Mouse (Mus musculus) lung, postnatal 0 days (tissue): ENCODE results near the gene Foxj2. TPM values are rescaled to one million over a fixed set of nuclear protein-coding genes. Genes with fewer than 3 reads are reported as not detected.

Source experiments
- ATAC-seq: fragments of 200-750 bp; cut with Nextera tagmentation; 2 replicates; pipeline ENCODE4 v1.8.0; 2017; ENCODE audit warnings: moderate library complexity
- DNase-seq: peaks from one replicate; pipeline ENCODE4 v3.0.0-alpha.2; 2016; ENCODE audit warnings: low spot score
- H3K27ac ChIP-seq: fragments of 300-500 bp; sonication (generic); 2 replicates; pipeline ENCODE4 v1.5.1; 2014; ENCODE audit warnings: antibody characterized with exemption, mild to moderate bottlenecking, low read length, mixed read lengths
- H3K27me3 ChIP-seq: fragments of 300-500 bp; sonication (generic); replicated peaks from 2 replicates; pipeline ENCODE4 v1.6.1; 2014; ENCODE audit warnings: low read length, mixed read lengths; ENCODE audit not compliant: insufficient read depth
- H3K36me3 ChIP-seq: fragments of 300-500 bp; sonication (generic); 2 replicates; pipeline ENCODE4 v1.6.1; 2014; ENCODE audit warnings: low read length, mixed read lengths; ENCODE audit not compliant: insufficient read depth
- H3K4me1 ChIP-seq: fragments of 300-500 bp; sonication (generic); 2 replicates; pipeline ENCODE4 v1.6.1; 2014; ENCODE audit warnings: antibody characterized with exemption, low read depth, low read length, mixed read lengths; ENCODE audit not compliant: insufficient read depth
- H3K4me2 ChIP-seq: fragments of 300-500 bp; sonication (generic); replicated peaks from 2 replicates; pipeline ENCODE4 v1.6.1; 2014; ENCODE audit warnings: low read depth, mild to moderate bottlenecking, low read length, moderate library complexity, mixed read lengths
- H3K4me3 ChIP-seq: fragments of 300-500 bp; sonication (generic); 2 replicates; pipeline ENCODE4 v1.5.1; 2014; ENCODE audit warnings: low read depth, low read length
- H3K9ac ChIP-seq: fragments of 300-500 bp; sonication (generic); replicated peaks from 2 replicates; pipeline ENCODE4 v1.6.1; 2014; ENCODE audit warnings: low read depth, mild to moderate bottlenecking
- H3K9me3 ChIP-seq: fragments of 300-500 bp; sonication (generic); 2 replicates; pipeline ENCODE4 v1.6.1; 2016; ENCODE audit warnings: low read length, mixed read lengths
- CTCF ChIP-seq: IDR thresholded peaks from 2 replicates; pipeline ENCODE4 v1.5.1; 2016; ENCODE audit warnings: antibody characterized with exemption, mild to moderate bottlenecking
- EP300 ChIP-seq: IDR thresholded peaks from 2 replicates; pipeline ENCODE4 v1.6.1; 2016; ENCODE audit warnings: antibody characterized with exemption, mild to moderate bottlenecking, control low read depth
- WGBS: fragments of 180-500 bp; shearing (Covaris S2); extraction: QIAGEN DNeasy Blood & Tissue Kit; methylation state at CpG from one replicate; pipeline ENCODE4 v1.1.7; 2014; 5-methylcytosine and 5-hydroxymethylcytosine counted together
- polyA plus RNA-seq: library from polyadenylated mRNA; unstranded; fragments of >200 nt; fragmentation: Nextera tagmentation; extraction: Ambion mirVana; gene quantifications from 2 replicates; pipeline ENCODE4 v1.2.1, GENCODE M21; 2015

Gene Foxj2
- 5.5 and 6.1 TPM in 2 replicates for polyA plus RNA-seq

- Histone ChIP-seq H3K27me3 (no peaks in the 10 kb centered on the region), H3K4me3 (peak within 1 kb of the TSS; percentile 88), H3K27ac (peak within 1 kb of the TSS; percentile 90), H3K36me3 (no peaks in the 10 kb centered on the region), H3K9ac (peak within 1 kb of the TSS; percentile 95), H3K9me3 (no peaks in the 10 kb centered on the region), H3K4me1 (peaks cover 20% of the 10 kb centered on the region), H3K4me2 (peak within 1 kb of the TSS; percentile 92)
- DNase-seq = peak; percentile 85
- ATAC-seq = peak; percentile 96
- 2% methylated on average over 43 of the region's 61 CpGs for WGBS
- no peak for TF ChIP-seq CTCF
- no peak for TF ChIP-seq EP300
Observed at GRCm38 (mm10) chr6:122819306-122820070, at the start of gene Foxj2. Foxj2 (plus strand) TSS chr6:122819914.

DNA sequence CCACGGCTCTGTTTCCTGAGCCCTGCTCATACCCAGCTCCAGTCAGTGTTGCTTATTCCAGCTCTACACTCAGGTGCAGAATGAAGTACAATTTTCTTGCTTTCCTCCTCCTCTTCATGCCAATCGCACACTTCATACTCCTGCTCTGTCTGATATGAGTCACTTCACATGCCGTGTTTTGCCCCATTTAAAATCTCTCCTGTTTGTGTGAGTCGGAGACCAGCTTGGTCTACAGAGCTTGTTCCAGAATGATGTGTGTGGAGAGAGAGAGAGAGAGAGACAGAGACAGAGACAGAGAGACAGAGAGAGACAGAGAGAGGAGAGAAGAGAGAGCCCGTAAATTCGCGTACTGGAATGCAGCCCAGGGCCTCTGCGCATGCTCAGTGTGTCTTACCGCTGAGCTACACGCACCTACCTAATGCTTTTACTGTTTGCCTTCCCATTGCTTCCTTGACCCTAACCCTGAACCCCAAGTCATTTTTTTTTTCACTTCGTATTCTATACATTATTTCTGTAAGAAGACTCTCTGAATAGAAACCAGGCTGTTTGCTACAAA lies 48.9 kb upstream of the Foxj2 start:
- Histone ChIP-seq H3K9me3 (no peaks in the 10 kb centered on the region), H3K4me2 (no peak overlapping the region), H3K36me3 (no peaks in the 10 kb centered on the region), H3K27ac (no peak overlapping the region), H3K4me3 (no peak overlapping the region), H3K9ac (no peak overlapping the region), H3K27me3 (no peaks in the 10 kb centered on the region), H3K4me1 (no peaks in the 10 kb centered on the region)
- no peak for ATAC-seq
- no peak for DNase-seq
- TF ChIP-seq CTCF (no peak), EP300 (no peak)
- WGBS = 72% methylated on average over 11 of the region's 11 CpGs

GRCm38 (mm10) chr6:122772701-122773100 lies 47.0 kb upstream of the Foxj2 start:
- Histone ChIP-seq H3K9ac (no peak overlapping the region), H3K4me3 (no peak overlapping the region), H3K9me3 (no peaks in the 10 kb centered on the region), H3K27me3 (no peaks in the 10 kb centered on the region), H3K36me3 (no peaks in the 10 kb centered on the region), H3K4me1 (no peaks in the 10 kb centered on the region), H3K4me2 (no peak overlapping the region), H3K27ac (no peak overlapping the region)
- 40% methylated on average over 6 of the region's 6 CpGs for WGBS
- DNase-seq (no peak), ATAC-seq (peak; percentile 52)
- TF ChIP-seq EP300 = no peak
- TF ChIP-seq CTCF = no peak

DNA sequence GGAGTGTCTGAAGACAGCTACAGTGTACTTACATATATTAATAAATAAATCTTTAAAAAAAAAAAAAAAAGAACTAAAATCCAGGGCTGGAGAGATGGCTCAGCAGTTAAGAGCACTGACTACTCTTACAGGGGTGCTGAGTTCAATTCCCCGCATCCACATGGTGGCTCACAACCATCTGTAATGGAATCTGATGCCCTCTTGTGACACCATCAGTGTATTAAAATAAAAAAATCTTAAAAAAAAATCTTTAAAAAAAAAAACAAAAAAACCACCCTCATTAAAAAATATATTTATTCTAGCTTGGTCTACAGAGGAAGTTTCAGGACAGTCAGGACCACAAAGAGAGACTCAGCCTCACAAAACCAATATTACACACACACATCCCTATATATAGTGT lies 45.4 kb upstream of the Foxj2 start:
- H3K4me3 ChIP-seq = no peak overlapping the region
- no peak overlapping the region for H3K27ac ChIP-seq
- 92% methylated on average over 1 of the region's 1 CpGs for WGBS
- H3K27me3 ChIP-seq = no peaks in the 10 kb centered on the region
- no peak overlapping the region for H3K4me2 ChIP-seq
- no peak for DNase-seq
- H3K9ac ChIP-seq = no peak overlapping the region
- H3K9me3 ChIP-seq = no peaks in the 10 kb centered on the region
- ATAC-seq = no peak
- H3K36me3 ChIP-seq = no peaks in the 10 kb centered on the region
- TF ChIP-seq EP300 (no peak), CTCF (no peak)
- H3K4me1 ChIP-seq = no peaks in the 10 kb centered on the region

DNA sequence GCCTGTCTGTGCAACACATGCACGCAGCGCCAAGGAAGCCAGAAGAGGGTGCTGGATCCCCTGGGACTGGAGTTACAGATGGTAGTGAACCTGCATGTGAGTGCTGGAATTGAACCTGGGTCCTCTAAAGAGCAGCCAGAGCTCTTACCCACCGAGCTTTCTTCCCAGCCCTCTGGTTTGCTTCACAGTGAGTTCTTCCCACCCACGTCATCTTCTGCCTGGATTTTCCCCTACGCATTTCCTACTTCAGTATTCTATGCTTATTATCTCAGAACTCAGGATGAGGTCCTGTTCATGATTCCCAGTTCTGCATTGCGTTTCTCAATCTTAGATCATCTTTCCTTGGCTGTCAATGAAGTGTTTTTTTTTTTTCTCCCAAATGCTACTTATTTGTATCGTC lies 43.7 kb upstream of the Foxj2 start:
- no peaks in the 10 kb centered on the region for H3K36me3 ChIP-seq
- 80% methylated on average over 7 of the region's 7 CpGs for WGBS
- ATAC-seq = no peak

DNA sequence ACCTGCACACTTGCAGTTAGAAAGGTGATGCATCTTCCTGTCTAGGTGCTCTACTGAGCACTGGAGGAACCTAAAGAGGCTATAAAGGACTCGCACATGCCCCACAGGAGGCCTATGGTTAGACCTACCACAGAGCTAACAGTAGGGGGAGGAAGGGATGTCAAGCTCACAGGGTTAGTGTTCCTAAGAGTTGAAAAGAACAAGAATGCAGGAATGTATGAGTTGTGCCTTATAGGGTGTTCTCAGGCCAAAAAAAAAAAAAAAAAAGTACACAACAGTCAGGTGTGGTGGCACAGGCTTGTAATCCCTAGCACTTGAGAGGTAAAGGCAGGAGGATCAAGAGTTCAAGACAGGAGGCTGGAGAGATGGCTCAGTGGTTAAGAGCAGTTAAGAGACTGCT lies 39.8 kb upstream of the Foxj2 start:
- Histone ChIP-seq H3K4me2 (no peak overlapping the region), H3K27ac (no peak overlapping the region), H3K9me3 (no peaks in the 10 kb centered on the region), H3K4me3 (no peak overlapping the region), H3K27me3 (no peaks in the 10 kb centered on the region), H3K9ac (no peak overlapping the region), H3K36me3 (no peaks in the 10 kb centered on the region), H3K4me1 (no peaks in the 10 kb centered on the region)
- no peak for DNase-seq
- WGBS = 50% methylated on average over 1 of the region's 1 CpGs
- no peak for TF ChIP-seq CTCF
- TF ChIP-seq EP300 = no peak
- no peak for ATAC-seq

More for the DNA sequence above, 43.7 kb upstream of the Foxj2 start:
- Histone ChIP-seq H3K9me3 (no peaks in the 10 kb centered on the region), H3K4me3 (no peak overlapping the region), H3K9ac (no peak overlapping the region), H3K4me1 (no peaks in the 10 kb centered on the region), H3K4me2 (no peak overlapping the region), H3K27ac (no peak overlapping the region), H3K27me3 (no peaks in the 10 kb centered on the region)
- TF ChIP-seq EP300 (no peak), CTCF (no peak)
- DNase-seq = no peak
